Mouse (Mus musculus): Measurements from ENCODE around the gene Rpl23a. TPM values are rescaled to one million over a fixed set of nuclear protein-coding genes. Genes with fewer than 3 reads are reported as not detected.

Rpl23a gene
- 867 and 1,013 TPM in 2 replicates for polyA plus RNA-seq (2012; ENCODE audit: insufficient read depth, insufficient read length, missing spikeins)

DNA sequence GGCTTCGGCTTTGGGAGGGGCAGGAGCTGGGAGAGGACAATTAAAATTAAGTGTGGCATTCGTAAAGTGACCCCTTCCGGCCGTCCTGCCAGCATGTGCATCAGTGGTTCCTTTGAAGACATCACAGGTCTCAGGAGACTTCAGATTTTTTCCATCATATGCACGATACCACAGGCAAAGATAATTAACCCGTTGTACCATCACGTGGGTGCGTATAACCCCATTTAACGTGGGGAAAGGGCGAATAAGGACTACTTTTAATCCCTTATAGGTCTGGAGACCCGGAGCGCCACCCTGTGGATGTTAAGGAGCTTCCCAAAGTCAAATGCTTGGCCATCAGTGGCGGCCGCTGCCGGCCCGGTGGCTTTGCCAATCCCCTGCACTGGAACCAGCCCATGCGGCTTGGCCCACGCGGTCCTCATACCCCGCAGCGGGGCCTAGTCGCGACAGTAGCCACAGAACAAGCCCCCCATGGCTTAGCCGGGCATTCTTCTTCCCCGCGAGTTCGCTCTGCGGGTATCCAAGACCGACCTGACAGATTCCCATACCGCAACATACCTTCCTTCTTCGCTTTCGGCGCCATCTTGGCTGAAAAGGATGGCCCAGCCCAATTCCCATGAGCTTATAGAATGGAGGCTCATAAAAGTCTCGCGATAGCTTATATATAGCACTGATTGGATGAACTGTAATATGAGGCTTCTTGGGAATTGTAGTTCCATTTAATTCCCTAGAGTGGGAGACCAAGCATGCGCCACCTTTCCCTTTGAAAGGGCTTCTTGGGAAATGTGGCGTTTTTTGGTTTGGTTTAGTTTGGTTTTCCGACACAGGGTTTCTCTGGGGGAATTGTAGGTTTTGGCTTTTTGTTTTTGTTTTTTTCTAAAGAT lies at the start of gene Rpl23a:
Gene Rpl23a (minus strand): TSS at position 624 of the 884 bp plus-strand sequence.
- peaks cover 16% of the 10 kb centered on the region for H3K4me1 ChIP-seq (ENCODE audit: control insufficient read depth, insufficient read depth, low read length)
- peak within 1 kb of the TSS; percentile 84 for H3K27ac ChIP-seq (ENCODE audit: insufficient read depth, low read depth, low read length)
- H3K4me3 ChIP-seq (ENCODE audit: insufficient read depth, low read length) = peak within 1 kb of the TSS; percentile 88
- TF ChIP-seq CTCF (IDR thresholded peaks at IDR 0.05; ENCODE audit: low read depth, low read length) (no peak), POLR2A (IDR thresholded peaks at IDR 0.05; ENCODE audit: borderline replicate concordance, low read depth, low read length) (peak; percentile 65; the same call in 1 of the 2 replicates)

DNA sequence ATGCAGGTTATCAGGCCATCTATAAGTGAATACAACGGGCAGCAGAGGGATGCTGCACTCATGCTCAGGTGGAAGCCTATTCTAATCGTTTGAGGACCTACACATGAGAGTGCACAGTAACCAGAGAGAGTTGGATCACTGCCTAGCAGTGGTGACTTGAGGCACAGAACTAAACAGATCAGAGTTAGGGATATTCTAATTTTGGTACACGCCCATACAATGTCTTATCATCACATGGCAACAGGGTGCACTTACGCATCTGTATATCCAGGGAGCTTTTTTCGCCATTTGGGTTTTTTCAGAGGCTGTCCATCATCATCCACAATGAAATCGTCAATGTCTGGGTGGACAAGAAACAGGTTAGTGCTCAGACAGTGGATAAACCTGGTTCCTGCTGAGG lies 48.1 kb upstream of the Rpl23a start:
- TF ChIP-seq CTCF (IDR thresholded peaks at IDR 0.05; ENCODE audit: low read depth, low read length) (no peak), POLR2A (IDR thresholded peaks at IDR 0.05; ENCODE audit: borderline replicate concordance, low read depth, low read length) (no peak)
- no peak overlapping the region for H3K4me3 ChIP-seq (ENCODE audit: insufficient read depth, low read length)
- H3K4me1 ChIP-seq (ENCODE audit: control insufficient read depth, insufficient read depth, low read length) = no peaks in the 10 kb centered on the region
- no peak overlapping the region for H3K27ac ChIP-seq (ENCODE audit: insufficient read depth, low read depth, low read length)

DNA sequence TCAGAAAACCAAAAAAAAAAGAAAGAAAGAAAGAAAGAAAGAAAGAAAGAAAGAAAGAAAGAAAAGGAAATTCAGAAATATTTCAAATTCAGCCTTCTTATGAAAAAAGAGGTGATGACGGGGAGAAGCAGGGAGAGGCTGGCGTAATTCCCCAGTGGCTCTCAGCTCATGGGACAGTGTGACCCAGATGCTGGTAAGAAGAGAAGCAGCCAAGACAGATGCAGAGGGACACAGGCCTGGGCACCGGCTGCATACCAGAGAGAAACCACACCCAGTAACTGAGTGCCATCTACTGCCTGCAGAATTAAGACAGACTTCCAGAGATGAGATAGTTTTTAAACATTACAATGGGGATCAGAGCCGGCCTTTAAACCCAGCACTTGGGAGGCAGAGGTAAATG lies 40.2 kb upstream of the Rpl23a start:
- TF ChIP-seq POLR2A (IDR thresholded peaks at IDR 0.05; ENCODE audit: borderline replicate concordance, low read depth, low read length) = no peak
- no peak overlapping the region for H3K4me3 ChIP-seq (ENCODE audit: insufficient read depth, low read length)

DNA sequence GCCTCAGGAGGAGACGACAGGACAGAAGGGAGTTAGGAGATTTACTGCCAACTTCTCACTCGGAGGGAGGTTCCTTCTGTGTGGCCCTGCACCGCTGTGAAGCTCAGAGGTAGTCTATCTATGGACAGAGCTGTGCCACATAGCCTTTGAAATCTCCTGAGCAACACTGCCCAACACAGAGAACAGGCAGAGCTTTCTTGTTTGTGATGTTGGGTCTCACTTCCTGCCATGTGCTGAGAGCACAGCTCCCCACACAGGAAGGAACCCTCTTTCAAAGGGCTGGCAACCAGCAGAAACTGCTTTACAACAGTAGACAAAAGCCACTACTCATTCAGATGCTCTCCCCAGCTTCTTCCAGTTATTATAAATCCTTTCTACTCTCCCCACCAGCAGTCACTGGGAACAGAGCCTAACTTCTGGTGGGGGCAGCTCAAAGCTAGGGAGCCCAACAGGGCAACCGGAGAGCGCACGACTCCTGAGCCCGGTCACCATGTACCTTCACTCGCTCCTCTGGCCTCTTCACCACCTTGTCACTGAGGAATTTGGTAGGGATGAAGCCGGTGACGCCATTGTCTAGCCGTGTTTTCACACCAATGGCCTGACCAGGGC lies 32.4 kb upstream of the Rpl23a start:
- TF ChIP-seq POLR2A (IDR thresholded peaks at IDR 0.05; ENCODE audit: borderline replicate concordance, low read depth, low read length) = no peak
- no peak for TF ChIP-seq CTCF (IDR thresholded peaks at IDR 0.05; ENCODE audit: low read depth, low read length)
- H3K27ac ChIP-seq (ENCODE audit: insufficient read depth, low read depth, low read length) = no peak overlapping the region
- H3K4me3 ChIP-seq (ENCODE audit: insufficient read depth, low read length) = no peak overlapping the region
- peaks cover 13% of the 10 kb centered on the region for H3K4me1 ChIP-seq (ENCODE audit: control insufficient read depth, insufficient read depth, low read length)

More for the DNA sequence above, 40.2 kb upstream of the Rpl23a start:
- H3K27ac ChIP-seq (ENCODE audit: insufficient read depth, low read depth, low read length) = no peak overlapping the region
- no peaks in the 10 kb centered on the region for H3K4me1 ChIP-seq (ENCODE audit: control insufficient read depth, insufficient read depth, low read length)

DNA sequence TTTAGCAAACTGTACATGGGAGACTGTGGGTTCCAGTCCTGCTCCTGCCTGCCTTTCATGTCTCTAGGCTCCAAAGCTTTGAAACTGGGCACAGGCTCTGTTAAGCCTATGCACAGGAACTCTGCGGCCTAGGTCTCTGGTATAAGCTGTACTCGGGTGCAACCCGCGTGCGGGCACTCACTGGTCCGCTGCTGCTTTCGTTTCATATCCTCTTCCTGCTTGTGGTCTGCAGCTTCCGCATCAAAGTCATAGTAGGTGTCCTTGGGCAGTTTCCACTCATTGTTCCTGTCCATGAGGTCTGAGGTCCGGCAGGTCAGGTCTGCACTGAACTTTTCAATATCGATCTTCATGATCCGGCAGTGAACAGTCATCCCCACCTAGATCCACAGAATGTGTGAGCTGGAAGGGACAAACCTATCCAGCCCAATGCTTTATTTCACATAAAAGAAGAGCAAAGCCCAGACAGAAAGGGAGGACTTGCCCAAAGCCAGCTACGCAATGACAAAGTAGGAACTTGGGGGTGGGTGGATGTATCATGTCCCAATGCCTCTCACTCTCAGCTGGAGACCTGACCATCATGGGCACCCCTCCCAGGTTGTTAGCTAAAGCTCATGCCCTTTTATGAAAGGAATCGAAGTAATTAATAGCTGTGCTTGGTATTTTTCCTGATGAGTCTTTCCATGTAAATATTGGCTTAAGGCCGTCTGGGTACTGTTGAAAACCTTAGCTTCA lies 29.9 kb upstream of the Rpl23a start:
- Histone ChIP-seq H3K4me3 (ENCODE audit: insufficient read depth, low read length) (peak overlapping the region; percentile 29), H3K27ac (ENCODE audit: insufficient read depth, low read depth, low read length) (peak overlapping the region; percentile 82), H3K4me1 (ENCODE audit: control insufficient read depth, insufficient read depth, low read length) (peaks cover 13% of the 10 kb centered on the region)
- no peak for TF ChIP-seq CTCF (IDR thresholded peaks at IDR 0.05; ENCODE audit: low read depth, low read length)
- no peak for TF ChIP-seq POLR2A (IDR thresholded peaks at IDR 0.05; ENCODE audit: borderline replicate concordance, low read depth, low read length)

DNA sequence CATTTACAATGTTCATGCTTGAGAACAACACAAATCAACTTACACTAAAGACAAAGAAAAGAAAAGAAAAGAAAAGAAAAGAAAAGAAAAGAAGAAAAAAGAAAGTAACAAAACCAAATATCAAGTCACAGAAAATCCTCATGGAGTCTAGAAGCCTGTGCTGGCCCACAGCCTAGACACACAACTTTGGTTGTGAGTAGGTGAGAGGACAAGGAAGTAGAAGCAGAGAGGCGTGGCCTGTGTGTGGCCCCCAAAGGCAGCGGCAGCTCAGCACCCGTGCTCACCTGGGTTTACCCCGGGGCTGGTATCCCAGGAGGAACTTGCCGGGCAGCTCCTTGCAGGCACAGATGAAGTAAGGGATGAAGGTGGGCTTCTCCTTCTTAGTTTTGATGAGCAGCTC lies 28.1 kb upstream of the Rpl23a start:
- Histone ChIP-seq H3K27ac (ENCODE audit: insufficient read depth, low read depth, low read length) (no peak overlapping the region), H3K4me3 (ENCODE audit: insufficient read depth, low read length) (no peak overlapping the region), H3K4me1 (ENCODE audit: control insufficient read depth, insufficient read depth, low read length) (peaks cover 13% of the 10 kb centered on the region)
- TF ChIP-seq POLR2A (IDR thresholded peaks at IDR 0.05; ENCODE audit: borderline replicate concordance, low read depth, low read length) = no peak
- TF ChIP-seq CTCF (IDR thresholded peaks at IDR 0.05; ENCODE audit: low read depth, low read length) = no peak

DNA sequence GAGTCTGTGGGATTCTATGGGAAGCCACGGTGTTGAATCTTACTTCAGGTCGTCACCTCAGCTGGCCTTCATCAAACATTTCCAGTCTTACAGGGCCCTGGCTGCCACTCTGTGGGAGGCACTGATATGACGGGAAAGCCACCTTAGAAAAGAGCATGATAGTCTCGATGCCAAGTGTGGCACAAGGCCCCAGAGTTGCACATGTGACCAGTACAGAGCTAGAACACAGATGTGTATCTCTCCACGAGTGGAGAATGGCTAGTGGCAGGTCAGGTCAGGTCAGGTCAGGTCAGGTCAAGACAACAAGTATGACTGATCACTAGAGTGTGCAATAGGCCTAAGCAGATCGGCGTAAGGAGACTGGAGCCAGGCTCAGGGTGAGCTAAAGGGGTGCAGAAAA lies 27.2 kb upstream of the Rpl23a start:
- peaks cover 13% of the 10 kb centered on the region for H3K4me1 ChIP-seq (ENCODE audit: control insufficient read depth, insufficient read depth, low read length)
- H3K4me3 ChIP-seq (ENCODE audit: insufficient read depth, low read length) = no peak overlapping the region
- no peak overlapping the region for H3K27ac ChIP-seq (ENCODE audit: insufficient read depth, low read depth, low read length)
- TF ChIP-seq CTCF (IDR thresholded peaks at IDR 0.05; ENCODE audit: low read depth, low read length) (no peak), POLR2A (IDR thresholded peaks at IDR 0.05; ENCODE audit: borderline replicate concordance, low read depth, low read length) (no peak)

DNA sequence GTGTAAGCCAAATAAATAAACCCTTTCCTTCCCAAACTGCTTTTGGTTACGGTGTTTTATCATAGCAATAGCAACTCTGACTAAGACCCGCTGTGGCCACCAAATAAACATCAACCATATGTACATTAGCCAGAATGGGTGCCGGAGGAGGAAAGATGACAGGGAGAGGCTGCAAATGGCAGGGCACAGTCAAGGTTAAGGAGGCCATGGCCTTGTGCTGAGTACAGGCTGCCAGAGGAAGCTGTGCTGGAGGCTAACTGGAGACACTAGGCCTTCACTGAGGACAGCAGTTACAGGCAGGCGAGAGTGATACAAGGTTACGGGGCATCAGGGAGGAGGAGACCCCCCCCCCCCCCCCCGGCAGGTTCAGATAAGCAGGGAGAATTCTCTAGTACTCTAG lies 26.5 kb upstream of the Rpl23a start:
- no peak for TF ChIP-seq CTCF (IDR thresholded peaks at IDR 0.05; ENCODE audit: low read depth, low read length)
- TF ChIP-seq POLR2A (IDR thresholded peaks at IDR 0.05; ENCODE audit: borderline replicate concordance, low read depth, low read length) = no peak
- H3K4me1 ChIP-seq (ENCODE audit: control insufficient read depth, insufficient read depth, low read length) = peaks cover 13% of the 10 kb centered on the region
- no peak overlapping the region for H3K27ac ChIP-seq (ENCODE audit: insufficient read depth, low read depth, low read length)
- no peak overlapping the region for H3K4me3 ChIP-seq (ENCODE audit: insufficient read depth, low read length)

DNA sequence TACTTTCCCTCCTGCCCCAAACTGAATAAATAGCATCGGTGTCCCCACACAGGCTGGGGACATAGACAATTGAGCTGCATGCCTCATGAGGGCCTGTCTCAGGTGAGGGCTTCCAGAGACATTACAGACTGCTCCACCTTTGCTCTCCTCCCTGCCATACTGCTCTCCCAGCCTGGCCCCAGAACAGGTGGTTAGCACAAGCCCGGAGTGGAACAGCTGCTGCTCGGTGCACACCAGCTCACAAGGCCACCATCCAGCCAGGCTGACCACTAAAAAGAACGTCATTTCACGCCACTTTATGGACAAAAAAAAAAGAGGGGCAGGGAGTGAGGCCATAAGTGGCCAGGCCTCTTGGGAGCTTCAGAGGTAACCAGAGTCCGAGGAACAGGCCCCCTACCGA lies 23.8 kb upstream of the Rpl23a start:
- Histone ChIP-seq H3K27ac (ENCODE audit: insufficient read depth, low read depth, low read length) (no peak overlapping the region), H3K4me1 (ENCODE audit: control insufficient read depth, insufficient read depth, low read length) (no peaks in the 10 kb centered on the region), H3K4me3 (ENCODE audit: insufficient read depth, low read length) (no peak overlapping the region)
- TF ChIP-seq CTCF (IDR thresholded peaks at IDR 0.05; ENCODE audit: low read depth, low read length) (no peak), POLR2A (IDR thresholded peaks at IDR 0.05; ENCODE audit: borderline replicate concordance, low read depth, low read length) (no peak)
